Mouse (Mus musculus) stomach, embryonic 14.5 days (tissue): ENCODE data around the gene Hspa2. TPM values are rescaled to one million over a fixed set of nuclear protein-coding genes. Genes with fewer than 3 reads are reported as not detected.
A peak's percentile ranks its signal among the peaks of the same experiment; 100 is the strongest.

Experiments used
- ATAC-seq: fragments of 200-750 bp; cut with Nextera tagmentation; 2 replicates; pipeline ENCODE4 v1.8.0; 2017; ENCODE audit warnings: low read depth, moderate TSS enrichment; ENCODE audit not compliant: insufficient number of reproducible peaks, insufficient read depth, low FRiP score
- H3K27ac ChIP-seq: fragments of 300-500 bp; sonication (generic); 2 replicates; pipeline ENCODE4 v1.5.1; 2014; ENCODE audit warnings: mild to moderate bottlenecking, low read length, moderate library complexity, mixed read lengths
- H3K27me3 ChIP-seq: fragments of 300-500 bp; sonication (generic); 2 replicates; pipeline ENCODE4 v1.6.1; 2014; ENCODE audit warnings: low read length, control low read depth, mixed read lengths; ENCODE audit not compliant: control insufficient read depth, insufficient read depth
- H3K36me3 ChIP-seq: fragments of 300-500 bp; sonication (generic); 2 replicates; pipeline ENCODE4 v1.6.1; 2014; ENCODE audit warnings: mild to moderate bottlenecking, control low read depth, low read length, moderate library complexity, mixed read lengths; ENCODE audit not compliant: control insufficient read depth, insufficient read depth
- H3K4me1 ChIP-seq: fragments of 300-500 bp; sonication (generic); 2 replicates; pipeline ENCODE4 v1.6.1; 2014; ENCODE audit warnings: low read length, control low read depth, mixed read lengths; ENCODE audit not compliant: control insufficient read depth, insufficient read depth
- H3K4me2 ChIP-seq: fragments of 300-500 bp; sonication (generic); replicated peaks from 2 replicates; pipeline ENCODE4 v1.6.1; 2014; ENCODE audit warnings: low read depth, low read length, control low read depth
- H3K4me3 ChIP-seq: fragments of 300-500 bp; sonication (generic); 2 replicates; pipeline ENCODE4 v1.5.1; 2014; ENCODE audit warnings: low read depth, low read length, control low read depth
- H3K9ac ChIP-seq: fragments of 300-500 bp; sonication (generic); replicated peaks from 2 replicates; pipeline ENCODE4 v1.6.1; 2014; ENCODE audit warnings: low read depth, mild to moderate bottlenecking, control low read depth, low read length, moderate library complexity, mixed read lengths
- H3K9me3 ChIP-seq: fragments of 300-500 bp; sonication (generic); 2 replicates; pipeline ENCODE4 v1.6.1; 2016; ENCODE audit warnings: low read depth, low read length, control low read depth; ENCODE audit not compliant: control insufficient read depth
- WGBS: fragments of 180-500 bp; shearing (Covaris S2); extraction: QIAGEN DNeasy Blood & Tissue Kit; methylation state at CpG from one replicate; pipeline ENCODE4 v1.1.7; 2014; 5-methylcytosine and 5-hydroxymethylcytosine counted together
- polyA plus RNA-seq: library from polyadenylated mRNA; unstranded; fragments of >200 nt; fragmentation: Nextera tagmentation; extraction: Ambion mirVana; gene quantifications from 2 replicates; pipeline ENCODE4 v1.2.1, GENCODE M21; 2014

The Hspa2 gene
- polyA plus RNA-seq, 1 experiment from 2014 or later, result 9.5 TPM

DNA sequence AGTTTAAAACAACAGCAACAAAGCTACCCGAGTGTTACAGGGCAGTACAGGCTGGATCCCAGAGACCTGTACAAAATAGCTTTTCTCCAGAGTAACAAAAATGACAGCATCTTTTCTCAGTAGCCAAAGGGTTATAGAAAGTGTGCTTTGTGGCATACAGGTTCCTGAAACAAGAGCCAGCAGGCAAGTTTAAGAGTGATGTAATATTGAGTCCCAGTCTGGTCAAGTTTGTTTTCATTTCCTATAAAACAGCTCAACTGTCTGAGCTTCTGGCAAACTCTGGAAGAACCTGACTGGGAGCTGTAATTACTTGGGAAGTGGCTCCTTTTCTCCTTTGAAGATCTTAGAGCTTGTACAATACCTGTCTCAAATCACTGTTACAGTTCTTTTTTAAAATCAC lies 3.2 kb downstream of the Hspa2 start:
- Histone ChIP-seq H3K27me3 (peaks cover 19% of the 10 kb centered on the region), H3K4me2 (no peak overlapping the region), H3K4me3 (no peak overlapping the region), H3K9me3 (no peaks in the 10 kb centered on the region), H3K36me3 (no peaks in the 10 kb centered on the region), H3K4me1 (peaks cover 12% of the 10 kb centered on the region; the same call in 1 of the 2 replicates), H3K27ac (no peak overlapping the region), H3K9ac (no peak overlapping the region)
- ATAC-seq, result no peak
- WGBS, result 45% methylated on average over 1 of the region's 1 CpGs

DNA sequence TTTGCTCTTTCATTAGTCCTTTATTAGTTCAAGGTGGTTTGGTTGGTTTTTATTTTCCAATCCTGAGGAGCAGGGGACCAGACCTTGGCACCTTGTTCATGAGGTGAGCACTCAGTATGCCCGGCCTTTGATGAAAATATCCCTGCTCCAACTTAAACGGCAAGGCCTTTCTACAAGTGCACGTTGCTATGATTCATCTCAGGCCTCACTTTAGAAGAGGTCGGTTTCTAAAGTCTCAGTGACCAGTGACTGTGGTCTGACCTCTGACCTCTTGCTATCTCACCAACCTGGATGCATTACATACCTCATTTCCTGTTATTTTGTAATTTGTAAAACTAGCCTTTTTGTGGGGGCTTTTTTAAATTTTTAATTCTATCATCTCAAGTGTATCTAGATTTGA lies 5.2 kb downstream of the Hspa2 start:
- 59% methylated on average over 4 of the region's 4 CpGs for WGBS
- H3K9me3 ChIP-seq, result no peaks in the 10 kb centered on the region

DNA sequence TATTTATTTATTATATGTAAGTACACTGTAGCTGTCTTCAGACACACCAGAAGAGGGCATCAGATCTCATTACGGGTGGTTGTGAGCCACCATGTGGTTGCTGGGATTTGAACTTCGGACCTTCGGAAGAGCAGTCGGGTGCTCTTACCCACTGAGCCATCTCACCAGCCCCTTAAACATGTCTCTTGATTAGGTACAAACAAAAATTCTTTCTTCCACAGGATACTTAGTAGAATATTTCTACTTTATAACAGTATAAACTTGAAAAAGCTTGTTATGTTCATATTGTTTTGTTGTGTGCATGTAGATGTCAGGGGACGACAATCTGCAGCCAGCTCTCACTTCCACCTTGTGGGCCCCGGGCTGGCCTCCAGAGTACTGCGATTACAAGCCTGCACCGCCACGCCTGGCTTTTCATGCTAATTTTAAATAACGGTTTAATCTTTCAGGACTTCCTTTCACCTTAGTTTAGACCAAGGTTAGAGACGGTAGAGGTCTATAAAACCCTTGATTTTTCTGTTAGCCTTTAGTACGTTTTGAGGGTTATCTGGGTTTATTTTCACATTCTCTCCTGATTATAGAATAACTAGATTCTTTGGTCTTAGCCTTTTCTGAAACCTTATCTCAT lies 11.5 kb downstream of the Hspa2 start:
- 82% methylated on average over 11 of the region's 12 CpGs for whole genome bisulfite sequencing

More for the DNA sequence above, 5.2 kb downstream of the Hspa2 start:
- Histone ChIP-seq H3K9ac (no peak overlapping the region), H3K27ac (no peak overlapping the region), H3K4me2 (no peak overlapping the region), H3K36me3 (no peaks in the 10 kb centered on the region), H3K4me1 (peaks cover 12% of the 10 kb centered on the region; the same call in 1 of the 2 replicates), H3K4me3 (no peak overlapping the region), H3K27me3 (peaks cover 19% of the 10 kb centered on the region)
- no peak for ATAC-seq

DNA sequence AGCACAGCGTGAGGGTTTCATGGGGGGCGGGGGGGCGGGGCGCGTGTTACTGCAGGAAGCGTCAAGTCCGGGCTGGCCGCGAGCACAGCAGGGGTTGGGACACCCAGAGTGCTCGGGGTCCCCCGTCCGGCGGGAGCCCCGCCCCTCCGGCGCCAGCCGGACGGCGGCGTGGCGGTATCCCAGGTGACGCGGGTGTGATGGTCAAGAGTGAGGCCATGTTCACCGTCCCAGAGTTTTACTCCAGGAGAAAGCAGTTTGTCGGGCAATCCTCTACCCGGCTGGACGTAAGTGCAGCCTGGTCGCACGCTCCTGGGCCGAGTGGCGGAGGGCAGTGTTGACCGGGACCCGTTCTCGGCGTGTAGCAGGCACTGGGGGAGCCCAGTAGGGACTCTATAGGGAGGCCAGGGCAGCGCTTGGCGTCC lies 13.5 kb downstream of the Hspa2 start, which contains the start of gene Ppp1r36:
Ppp1r36 (plus strand) TSS at position 106 of the 422 bp plus-strand sequence.
- Histone ChIP-seq H3K9me3 (0 out of 2 replicates have a peak, but pooled peaks cover 5% of the 10 kb centered on the region), H3K36me3 (no peaks in the 10 kb centered on the region), H3K4me1 (no peaks in the 10 kb centered on the region), H3K27ac (no peak within 1 kb of the TSS), H3K9ac (no peak within 1 kb of the TSS), H3K27me3 (no peaks in the 10 kb centered on the region), H3K4me3 (peak within 1 kb of the TSS; percentile 32), H3K4me2 (peak within 1 kb of the TSS; percentile 72)
- under 1% methylated on average over 37 of the region's 37 CpGs for WGBS
- ATAC-seq, result peak; percentile 58; the same call in 1 of the 2 replicates

More for the DNA sequence above, 11.5 kb downstream of the Hspa2 start:
- Histone ChIP-seq H3K36me3 (no peaks in the 10 kb centered on the region), H3K4me3 (no peak overlapping the region), H3K4me2 (no peak overlapping the region), H3K27ac (no peak overlapping the region), H3K9me3 (0 out of 2 replicates have a peak, but pooled peaks cover 5% of the 10 kb centered on the region), H3K4me1 (no peaks in the 10 kb centered on the region), H3K9ac (no peak overlapping the region), H3K27me3 (no peaks in the 10 kb centered on the region)
- no peak for ATAC-seq

DNA sequence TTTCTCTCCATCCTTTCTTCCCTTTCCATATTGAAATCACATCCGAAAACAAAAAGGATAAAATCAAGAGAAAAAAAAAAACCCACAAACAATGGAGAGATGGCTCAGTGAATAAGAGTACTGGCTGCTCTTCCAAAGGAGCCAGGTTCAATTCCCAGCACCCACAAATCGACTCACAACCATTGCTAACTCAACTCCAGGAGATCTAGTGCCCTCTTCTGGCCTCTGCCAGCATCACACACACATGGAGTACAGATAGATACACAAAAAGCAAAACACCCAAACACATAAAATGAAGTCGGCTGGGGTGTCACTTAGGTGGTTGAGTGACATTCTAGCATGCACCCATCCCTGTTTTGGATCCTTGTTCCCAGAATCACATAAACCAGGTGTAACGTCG lies 14.4 kb downstream of the Hspa2 start:
- no peak overlapping the region for H3K4me2 ChIP-seq
- H3K27ac ChIP-seq, result no peak overlapping the region
- H3K4me3 ChIP-seq, result no peak overlapping the region
- H3K36me3 ChIP-seq, result no peaks in the 10 kb centered on the region
- no peak for ATAC-seq
- no peak overlapping the region for H3K9ac ChIP-seq
- 0 out of 2 replicates have a peak, but pooled peaks cover 5% of the 10 kb centered on the region for H3K9me3 ChIP-seq
- WGBS, result 90% methylated on average over 5 of the region's 5 CpGs
- H3K27me3 ChIP-seq, result no peaks in the 10 kb centered on the region
- no peaks in the 10 kb centered on the region for H3K4me1 ChIP-seq

DNA sequence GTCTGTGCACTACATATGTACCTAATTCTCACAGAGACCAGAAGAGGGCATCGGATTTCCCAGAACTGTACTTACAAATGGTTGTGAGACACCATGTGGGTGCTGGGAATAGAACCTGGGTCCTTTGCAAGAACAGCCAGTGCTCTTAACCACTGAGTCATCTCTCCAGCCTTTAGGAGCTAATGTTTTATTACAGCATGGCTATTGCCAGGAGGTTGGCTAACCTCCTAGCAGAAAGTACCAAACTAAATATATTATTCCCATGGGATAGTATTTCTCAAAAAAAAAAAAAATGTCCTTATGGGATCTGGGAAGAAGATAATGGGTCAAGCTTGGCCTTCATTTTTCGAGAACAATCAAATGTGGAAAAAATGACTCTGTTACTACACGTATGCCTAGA lies 21.3 kb downstream of the Hspa2 start:
- Histone ChIP-seq H3K27me3 (no peaks in the 10 kb centered on the region), H3K4me2 (no peak overlapping the region), H3K36me3 (no peaks in the 10 kb centered on the region), H3K9me3 (no peaks in the 10 kb centered on the region), H3K27ac (no peak overlapping the region), H3K4me1 (no peaks in the 10 kb centered on the region), H3K9ac (no peak overlapping the region), H3K4me3 (no peak overlapping the region)
- ATAC-seq, result no peak
- 88% methylated on average over 3 of the region's 3 CpGs for WGBS

DNA sequence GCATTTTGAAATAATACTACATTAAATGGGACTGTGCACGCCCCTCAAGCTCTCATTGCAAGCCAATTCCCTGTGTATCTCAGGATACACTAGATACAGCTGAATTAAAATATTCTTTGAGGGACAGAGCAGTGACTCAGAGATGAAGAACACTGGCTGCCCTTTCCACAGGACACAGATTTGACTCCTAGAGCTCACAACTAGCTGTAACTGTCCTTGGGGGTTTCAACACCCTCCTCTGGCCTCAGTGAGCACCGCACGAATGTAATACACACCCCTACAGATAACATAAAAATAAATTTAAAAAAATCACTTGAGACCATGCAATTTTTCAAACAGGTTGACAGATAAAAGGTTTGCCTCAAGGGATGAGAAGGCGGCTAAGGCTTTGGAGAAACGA lies 23.6 kb downstream of the Hspa2 start:
- no peaks in the 10 kb centered on the region for H3K9me3 ChIP-seq
- no peaks in the 10 kb centered on the region for H3K27me3 ChIP-seq
- no peaks in the 10 kb centered on the region for H3K36me3 ChIP-seq
- no peak overlapping the region for H3K9ac ChIP-seq
- H3K27ac ChIP-seq, result no peak overlapping the region
- 0 out of 2 replicates have a peak overlapping the region, but pooled peaks have one; percentile 7 for H3K4me2 ChIP-seq
- no peak for ATAC-seq
- WGBS, result 45% methylated on average over 5 of the region's 5 CpGs
- H3K4me1 ChIP-seq, result no peaks in the 10 kb centered on the region
- no peak overlapping the region for H3K4me3 ChIP-seq

DNA sequence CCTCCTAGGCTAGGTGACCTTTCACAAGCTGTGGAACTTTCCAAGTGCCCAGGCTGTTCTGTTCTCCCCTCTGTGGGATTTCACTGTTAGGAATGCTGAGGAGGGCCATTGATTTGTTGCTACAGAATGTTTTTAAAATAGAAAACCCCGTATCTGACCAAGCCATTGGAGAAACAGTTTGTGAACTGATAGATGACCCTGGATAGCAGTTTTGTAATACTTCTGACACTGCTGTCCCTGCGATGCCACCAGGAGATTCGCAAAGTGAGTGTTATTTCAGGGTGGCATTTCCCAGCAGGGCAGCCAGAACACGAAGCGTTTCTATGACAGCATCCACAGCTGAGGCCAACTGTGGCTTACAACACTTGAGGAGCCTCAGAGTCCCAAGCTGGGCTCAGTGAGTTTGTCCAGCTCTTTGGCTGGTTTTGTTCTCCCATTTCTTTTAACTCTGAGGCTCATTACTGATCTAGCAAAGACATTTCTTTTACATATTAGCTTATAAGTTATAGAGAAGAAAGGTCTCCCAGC lies 27.0 kb downstream of the Hspa2 start:
- no peaks in the 10 kb centered on the region for H3K4me1 ChIP-seq
- no peaks in the 10 kb centered on the region for H3K27me3 ChIP-seq
- no peaks in the 10 kb centered on the region for H3K36me3 ChIP-seq
- WGBS, result 43% methylated on average over 5 of the region's 5 CpGs
- no peak overlapping the region for H3K27ac ChIP-seq
- H3K9me3 ChIP-seq, result no peaks in the 10 kb centered on the region
- H3K4me2 ChIP-seq, result no peak overlapping the region
- no peak for ATAC-seq
- 0 out of 2 replicates have a peak overlapping the region, but pooled peaks have one; percentile 4 for H3K9ac ChIP-seq
- no peak overlapping the region for H3K4me3 ChIP-seq
